Mouse (Mus musculus) spleen, adult 2 months (tissue): Measurements from ENCODE around the gene Cblb. TPM values are rescaled to one million over a fixed set of nuclear protein-coding genes. Genes with fewer than 3 reads are reported as not detected.

Source experiments
- DNase-seq, 2 experiments: peaks; one replicate each; pipeline versions ENCODE4 v3.0.0 to v3.0.0-alpha.2; 2012 to 2021; ENCODE audit warnings: low spot score in 2 of 2, low read depth in 1 of 2
- H3K27ac ChIP-seq: fragments of 200-500 bp; 2 replicates; pipeline ENCODE4 v1.5.1; 2012; ENCODE audit warnings: low read length, inconsistent platforms; ENCODE audit not compliant: insufficient read depth
- H3K27me3 ChIP-seq: fragments of 200-500 bp; 2 replicates; pipeline ENCODE4 v1.6.1; 2012; ENCODE audit warnings: mild to moderate bottlenecking, moderate library complexity, low read length, inconsistent platforms; ENCODE audit not compliant: control insufficient read depth, insufficient read depth
- H3K36me3 ChIP-seq: fragments of 200-500 bp; 2 replicates; pipeline ENCODE4 v1.6.1; 2012; ENCODE audit warnings: mild to moderate bottlenecking, low read length, inconsistent platforms; ENCODE audit not compliant: control insufficient read depth, insufficient read depth
- H3K4me1 ChIP-seq: fragments of 200-500 bp; 2 replicates; pipeline ENCODE4 v1.6.1; 2011; ENCODE audit warnings: inconsistent platforms; ENCODE audit not compliant: control insufficient read depth, insufficient read depth, insufficient read length
- H3K4me3 ChIP-seq: fragments of 200-500 bp; 2 replicates; pipeline ENCODE4 v1.5.1; 2011; ENCODE audit warnings: mild to moderate bottlenecking, inconsistent platforms; ENCODE audit not compliant: insufficient read depth, insufficient read length; ENCODE audit errors: extremely low read depth
- CTCF ChIP-seq: fragments of 200-500 bp; IDR thresholded peaks from 2 replicates; pipeline ENCODE4 v1.5.1; 2011; ENCODE audit warnings: mild to moderate bottlenecking, inconsistent platforms; ENCODE audit not compliant: insufficient read depth, insufficient read length, insufficient replicate concordance; ENCODE audit errors: extremely low read depth
- POLR2A ChIP-seq: fragments of 200-500 bp; IDR thresholded peaks from 2 replicates; pipeline ENCODE4 v1.6.1; 2011; ENCODE audit warnings: low read depth, low read length, inconsistent platforms
- WGBS: fragments of 180-500 bp; shearing (Covaris S2); methylation state at CpG from one replicate; pipeline ENCODE4 v1.1.7; 2018; 5-methylcytosine and 5-hydroxymethylcytosine counted together
- polyA plus RNA-seq: library from polyadenylated mRNA; depleted of rRNA; stranded (reverse); fragments of >200 nt; gene quantifications from 2 replicates; pipeline ENCODE4 v1.2.3, GENCODE M21; 2012

Gene Cblb
- polyA plus RNA-seq, 1 experiment = 18.1 TPM

DNA sequence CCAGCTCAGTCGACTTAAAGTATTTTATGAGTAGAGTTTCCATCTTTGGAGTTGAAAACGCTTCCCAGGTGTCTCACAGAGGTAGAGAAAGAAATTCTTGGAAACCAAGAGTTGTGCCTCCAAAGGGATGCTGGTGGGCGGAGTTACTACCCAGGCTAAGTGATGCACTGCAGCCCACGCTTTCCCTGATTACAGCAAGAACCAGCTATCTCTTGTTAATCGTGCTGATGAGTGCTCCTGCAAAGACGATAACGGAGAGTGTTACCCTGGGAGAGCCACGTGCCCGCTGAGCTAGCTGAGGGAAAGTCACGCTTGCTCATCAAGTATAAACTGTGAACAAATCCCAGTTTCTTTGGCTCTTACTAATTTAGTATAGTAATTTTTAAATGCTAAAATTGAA lies 153.3 kb downstream of the Cblb start:
- WGBS = 90% methylated on average over 10 of the region's 10 CpGs
- peaks cover 10% of the 10 kb centered on the region for H3K36me3 ChIP-seq

GRCm38 (mm10) chr16:52186731-52187130 lies 155.7 kb downstream of the Cblb start:
- no peaks in the 10 kb centered on the region for H3K4me1 ChIP-seq
- DNase-seq = no peak
- no peak overlapping the region for H3K27ac ChIP-seq
- H3K27me3 ChIP-seq = no peaks in the 10 kb centered on the region
- peaks cover 24% of the 10 kb centered on the region for H3K36me3 ChIP-seq
- TF ChIP-seq POLR2A (no peak), CTCF (no peak)
- H3K4me3 ChIP-seq = no peak overlapping the region
- WGBS = 88% methylated on average over 10 of the region's 10 CpGs

More for the DNA sequence above, 153.3 kb downstream of the Cblb start:
- no peak overlapping the region for H3K4me3 ChIP-seq
- 0 out of 2 replicates have a peak, but pooled peaks cover 2% of the 10 kb centered on the region for H3K4me1 ChIP-seq
- DNase-seq = no peak
- H3K27me3 ChIP-seq = no peaks in the 10 kb centered on the region
- H3K27ac ChIP-seq = no peak overlapping the region
- TF ChIP-seq POLR2A = no peak
- no peak for TF ChIP-seq CTCF

DNA sequence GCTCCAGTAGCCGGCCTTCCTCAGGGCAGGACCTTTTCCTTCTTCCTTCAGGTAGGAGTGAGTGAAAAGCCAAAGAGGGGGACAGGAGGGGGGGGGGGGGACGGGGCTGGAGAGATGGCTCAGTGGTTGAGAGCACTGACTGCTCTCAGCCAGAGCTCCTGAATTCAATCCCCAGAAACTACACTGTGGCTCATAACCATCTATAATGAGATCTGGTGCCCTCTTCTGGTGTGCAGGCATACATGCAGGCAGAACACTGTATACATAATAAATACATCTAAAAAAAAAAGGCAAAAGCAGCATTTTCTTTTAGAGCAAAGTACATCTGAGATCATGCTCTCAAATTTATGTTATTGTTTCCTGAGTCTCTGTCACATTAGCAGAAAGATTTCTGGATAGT lies 158.1 kb downstream of the Cblb start:
- TF ChIP-seq POLR2A (no peak), CTCF (no peak)
- H3K27ac ChIP-seq = no peak overlapping the region
- no peak overlapping the region for H3K4me3 ChIP-seq
- peaks cover 32% of the 10 kb centered on the region for H3K36me3 ChIP-seq
- no peaks in the 10 kb centered on the region for H3K4me1 ChIP-seq
- H3K27me3 ChIP-seq = no peaks in the 10 kb centered on the region
- no peak for DNase-seq
- WGBS = 90% methylated on average over 2 of the region's 2 CpGs

DNA sequence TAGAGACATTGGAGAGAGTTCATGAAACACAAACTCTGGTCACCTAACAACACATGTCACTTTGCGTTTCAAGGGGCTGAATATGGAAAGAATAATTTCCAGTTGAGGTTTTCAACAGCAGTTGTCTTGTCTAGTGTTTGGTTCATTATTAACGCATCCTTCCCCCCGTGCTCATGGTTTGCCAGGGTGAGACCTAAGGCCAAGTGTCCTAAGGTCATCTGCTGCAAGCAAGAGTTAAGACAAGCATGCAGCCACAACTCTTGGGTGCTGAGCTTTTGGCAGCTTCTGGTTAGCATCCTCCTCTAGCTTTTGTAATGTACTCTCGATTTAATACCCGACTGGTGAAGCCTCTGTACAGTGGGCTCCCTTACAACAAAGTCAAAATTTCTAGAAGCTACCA lies 159.7 kb downstream of the Cblb start:
- H3K27me3 ChIP-seq = no peaks in the 10 kb centered on the region
- H3K27ac ChIP-seq = no peak overlapping the region
- H3K4me1 ChIP-seq = no peaks in the 10 kb centered on the region
- H3K36me3 ChIP-seq = peaks cover 35% of the 10 kb centered on the region
- no peak for DNase-seq
- no peak for TF ChIP-seq POLR2A
- no peak for TF ChIP-seq CTCF
- 89% methylated on average over 5 of the region's 5 CpGs for WGBS
- H3K4me3 ChIP-seq = no peak overlapping the region

DNA sequence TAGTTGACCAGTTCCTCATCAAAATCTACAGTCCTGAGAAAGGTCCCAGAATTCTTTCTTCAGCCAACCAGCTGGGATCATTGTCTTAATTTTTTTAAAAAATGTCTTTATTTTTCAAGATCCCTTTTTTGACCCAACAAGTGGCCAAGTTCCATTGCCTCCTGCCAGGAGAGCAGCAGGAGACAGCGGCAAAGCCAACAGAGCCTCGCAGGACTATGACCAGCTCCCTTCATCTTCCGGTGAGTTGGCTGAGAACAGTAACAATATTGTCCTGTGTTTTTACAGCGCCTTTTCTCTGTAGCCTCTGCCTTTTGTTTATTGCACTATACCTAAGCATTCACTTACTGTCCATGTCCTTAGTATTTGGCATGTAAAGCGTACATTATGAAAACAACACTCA lies 163.0 kb downstream of the Cblb start:
- TF ChIP-seq POLR2A = no peak
- no peak for TF ChIP-seq CTCF
- 94% methylated on average over 5 of the region's 5 CpGs for WGBS
- Histone ChIP-seq H3K4me1 (0 out of 2 replicates have a peak, but pooled peaks cover under 1% of the 10 kb centered on the region), H3K4me3 (no peak overlapping the region), H3K36me3 (peaks cover 27% of the 10 kb centered on the region), H3K27me3 (no peaks in the 10 kb centered on the region), H3K27ac (no peak overlapping the region)
- no peak for DNase-seq

- 97% methylated on average over 3 of the region's 3 CpGs for WGBS
- no peak overlapping the region for H3K4me3 ChIP-seq
- no peak for DNase-seq
- H3K36me3 ChIP-seq = peaks cover 24% of the 10 kb centered on the region
- no peak for TF ChIP-seq POLR2A
- TF ChIP-seq CTCF = no peak
- no peaks in the 10 kb centered on the region for H3K27me3 ChIP-seq
- H3K27ac ChIP-seq = no peak overlapping the region
- H3K4me1 ChIP-seq = peaks cover 6% of the 10 kb centered on the region; the same call in 1 of the 2 replicates
Observed at GRCm38 (mm10) chr16:52194866-52195265, 163.8 kb downstream of the Cblb start.

DNA sequence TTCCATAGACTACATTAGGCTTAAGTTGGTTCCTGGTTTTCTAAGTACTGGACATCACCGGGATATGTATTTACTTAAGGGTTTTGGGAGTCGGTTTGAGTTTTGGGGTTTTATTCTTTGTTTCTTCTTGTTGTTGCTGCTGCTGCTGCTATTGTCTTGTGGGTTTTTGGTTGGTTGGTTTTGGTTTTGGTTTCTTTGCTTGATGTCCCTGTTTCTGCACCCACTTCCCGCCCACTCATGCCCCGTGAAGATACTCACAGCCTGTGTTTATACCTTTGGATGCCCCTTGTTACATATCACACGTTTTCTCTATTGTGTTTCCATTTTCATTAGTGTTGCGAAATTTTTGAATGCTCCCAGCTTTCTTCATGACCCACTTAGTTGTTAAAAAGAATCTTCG lies 169.1 kb downstream of the Cblb start:
- H3K27me3 ChIP-seq = no peaks in the 10 kb centered on the region
- peaks cover 18% of the 10 kb centered on the region for H3K36me3 ChIP-seq
- TF ChIP-seq POLR2A = no peak
- no peak for TF ChIP-seq CTCF
- DNase-seq = peak; percentile 12 to 41
- H3K4me1 ChIP-seq = peaks cover 9% of the 10 kb centered on the region; the same call in 1 of the 2 replicates
- H3K4me3 ChIP-seq = no peak overlapping the region
- H3K27ac ChIP-seq = no peak overlapping the region; the same call in 1 of the 2 replicates
- 51% methylated on average over 7 of the region's 7 CpGs for WGBS
